Mouse (Mus musculus) heart, embryonic 12.5 days (tissue): ENCODE measurements at regions not wholly inside any gene's neighbourhood (a gene's known extent, or its start where the extent isn't known, plus 50 kb on each side); places are given as distances from the start of the nearest gene placed in this dataset.
"Not testable (repeated sequence)": the region's sequence is repeated elsewhere in the genome, so short reads cannot be mapped to it uniquely, and the experiment has no call there.

Experiments
- ATAC-seq: fragments of 200-750 bp; cut with Nextera tagmentation; 2 replicates; pipeline ENCODE4 v1.8.0; 2017; ENCODE audit warnings: moderate TSS enrichment, moderate library complexity; ENCODE audit not compliant: insufficient number of reproducible peaks, low FRiP score
- H3K27ac ChIP-seq: fragments of 300-500 bp; sonication (generic); 2 replicates; pipeline ENCODE4 v1.5.1; 2016; ENCODE audit warnings: mild to moderate bottlenecking, moderate library complexity; ENCODE audit not compliant: poor library complexity, severe bottlenecking
- H3K27me3 ChIP-seq: fragments of 300-500 bp; sonication (generic); replicated peaks from 2 replicates; pipeline ENCODE4 v1.6.1; 2016; ENCODE audit warnings: mild to moderate bottlenecking, moderate library complexity
- H3K36me3 ChIP-seq: fragments of 300-500 bp; sonication (generic); 2 replicates; pipeline ENCODE4 v1.6.1; 2016; ENCODE audit warnings: mild to moderate bottlenecking, moderate library complexity
- H3K4me1 ChIP-seq: fragments of 300-500 bp; sonication (generic); replicated peaks from 2 replicates; pipeline ENCODE4 v1.6.1; 2016; ENCODE audit warnings: mild to moderate bottlenecking
- H3K4me2 ChIP-seq: fragments of 300-500 bp; sonication (generic); 2 replicates; pipeline ENCODE4 v1.6.1; 2016; ENCODE audit warnings: mild to moderate bottlenecking, moderate library complexity
- H3K4me3 ChIP-seq: fragments of 300-500 bp; sonication (generic); 2 replicates; pipeline ENCODE4 v1.5.1; 2016; ENCODE audit warnings: mild to moderate bottlenecking
- H3K9ac ChIP-seq: fragments of 300-500 bp; sonication (generic); 2 replicates; pipeline ENCODE4 v1.6.1; 2016; ENCODE audit warnings: mild to moderate bottlenecking, moderate library complexity
- H3K9me3 ChIP-seq: fragments of 300-500 bp; sonication (generic); replicated peaks from 2 replicates; pipeline ENCODE4 v1.6.1; 2016; ENCODE audit warnings: mild to moderate bottlenecking, moderate library complexity
- WGBS: fragments of 180-500 bp; shearing (Covaris S2); methylation state at CpG from one replicate; pipeline ENCODE4 v1.1.7; 2016; 5-methylcytosine and 5-hydroxymethylcytosine counted together

DNA sequence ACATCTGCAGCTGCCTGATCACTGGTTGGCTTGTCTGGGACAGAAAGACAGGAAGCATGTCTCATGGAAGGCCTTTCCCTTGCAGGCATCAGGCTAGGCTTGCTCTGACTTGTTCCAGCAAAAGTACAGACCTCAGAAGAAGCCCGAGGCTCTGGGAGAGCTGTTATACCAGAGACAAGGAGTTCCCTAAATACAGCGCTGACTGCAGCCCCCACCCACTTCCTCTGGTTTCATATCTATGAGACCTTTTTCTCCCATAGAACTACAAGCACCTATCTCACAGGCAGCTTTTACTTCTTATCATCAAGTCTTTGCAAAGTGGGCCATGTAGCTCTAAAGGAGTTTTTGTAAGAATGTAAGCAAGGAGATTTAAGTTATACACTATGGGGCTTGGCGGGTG lies 312.2 kb upstream of the Vmn1r3 start:
- H3K27ac ChIP-seq, H3K27me3 ChIP-seq, H3K4me1 ChIP-seq, H3K9ac ChIP-seq, ATAC-seq, H3K9me3 ChIP-seq, H3K4me2 ChIP-seq, H3K36me3 ChIP-seq, H3K4me3 ChIP-seq: not testable (repeated sequence)
- no CpG with 5 or more reads among the region's 3 CpGs for WGBS

DNA sequence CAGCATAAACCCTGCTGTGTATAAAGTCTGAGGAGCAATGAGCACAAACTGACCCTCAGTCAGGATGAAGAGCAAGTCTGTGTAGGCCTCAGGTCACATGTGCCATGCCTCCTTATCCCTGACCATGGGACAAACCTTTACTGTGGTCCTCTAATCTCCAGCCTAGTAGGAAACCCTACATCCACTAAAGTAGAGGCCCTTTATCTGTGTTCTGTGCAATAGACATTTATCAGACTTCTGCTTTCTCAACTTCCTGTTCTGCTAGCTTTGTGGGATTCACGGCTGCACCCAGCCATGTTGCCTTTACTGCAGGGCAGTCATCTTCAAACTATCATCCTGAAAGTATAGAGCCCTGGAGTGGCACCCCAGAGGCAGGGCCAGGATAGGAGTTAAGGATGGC lies 310.8 kb upstream of the Vmn1r3 start:
- not testable (repeated sequence) for H3K9ac ChIP-seq, H3K4me3 ChIP-seq, H3K27ac ChIP-seq, ATAC-seq, H3K9me3 ChIP-seq, H3K27me3 ChIP-seq, H3K4me2 ChIP-seq, H3K36me3 ChIP-seq, H3K4me1 ChIP-seq
- WGBS = 48% methylated on average over 1 of the region's 1 CpGs

DNA sequence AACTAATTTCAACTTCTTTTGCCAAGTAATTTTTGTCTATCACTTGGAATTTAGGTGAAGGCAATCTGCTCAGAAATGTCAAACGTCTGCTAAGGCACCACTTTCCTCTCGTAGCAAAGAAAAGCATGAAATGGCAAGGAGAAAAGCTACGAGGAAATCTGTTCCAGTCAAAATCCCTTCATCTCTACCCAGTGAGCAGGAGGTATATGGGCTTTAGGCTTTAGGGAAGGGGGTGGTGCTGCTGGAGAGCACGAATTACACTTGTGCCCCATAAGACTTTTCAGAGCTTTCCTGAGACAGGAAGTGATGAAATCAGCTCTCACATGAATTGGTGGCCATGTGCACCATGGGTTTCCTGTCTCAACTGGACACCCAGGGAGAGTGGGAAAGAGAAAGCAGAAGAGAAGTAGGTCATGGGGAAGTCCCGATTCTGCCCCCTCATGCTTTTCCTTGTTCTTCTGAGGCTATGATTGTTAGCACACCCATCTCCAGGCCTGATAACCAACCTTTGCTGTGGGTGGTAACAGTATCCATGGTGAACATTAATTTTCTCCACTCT lies 309.0 kb upstream of the Vmn1r3 start:
- not testable (repeated sequence) for H3K36me3 ChIP-seq, H3K4me2 ChIP-seq, H3K27ac ChIP-seq, ATAC-seq, H3K4me3 ChIP-seq, H3K27me3 ChIP-seq, H3K4me1 ChIP-seq, H3K9ac ChIP-seq, H3K9me3 ChIP-seq
- WGBS = no CpG with 5 or more reads among the region's 5 CpGs

DNA sequence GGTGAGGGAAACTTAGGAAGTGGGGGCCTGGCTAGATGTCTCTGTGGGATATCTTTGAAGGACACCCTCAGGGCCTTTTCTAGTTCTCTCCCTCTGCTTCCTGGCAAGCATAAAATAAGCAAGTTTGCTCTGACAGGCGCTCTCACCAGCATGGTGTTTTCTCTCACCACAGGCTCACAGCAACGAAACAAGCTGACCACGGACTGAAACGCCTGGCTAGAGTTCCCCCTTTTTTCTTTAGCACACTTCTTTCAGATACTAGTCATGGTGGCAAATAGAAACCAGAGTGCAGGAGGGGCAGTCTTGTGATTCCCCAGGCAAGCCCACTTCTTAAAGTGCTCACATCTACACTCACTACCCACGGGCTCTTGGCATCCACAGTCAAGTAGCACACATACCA lies 305.7 kb upstream of the Vmn1r3 start:
- peaks cover 13% of the 10 kb centered on the region for H3K9me3 ChIP-seq
- H3K4me3 ChIP-seq, H3K4me1 ChIP-seq, H3K27me3 ChIP-seq, H3K36me3 ChIP-seq, ATAC-seq, H3K9ac ChIP-seq, H3K27ac ChIP-seq, H3K4me2 ChIP-seq: not testable (repeated sequence)
- no CpG with 5 or more reads among the region's 5 CpGs for WGBS

- Histone ChIP-seq H3K9ac (no peak overlapping the region), H3K27me3 (no peaks in the 10 kb centered on the region), H3K27ac (no peak overlapping the region), H3K4me3 (no peak overlapping the region), H3K36me3 (no peaks in the 10 kb centered on the region), H3K4me2 (no peak overlapping the region), H3K9me3 (peaks cover 18% of the 10 kb centered on the region), H3K4me1 (no peaks in the 10 kb centered on the region)
- 79% methylated on average over 2 of the region's 2 CpGs for WGBS
- ATAC-seq = no peak
Measured at GRCm38 (mm10) chr4:3482092-3482491, 296.9 kb upstream of the Vmn1r3 start.

DNA sequence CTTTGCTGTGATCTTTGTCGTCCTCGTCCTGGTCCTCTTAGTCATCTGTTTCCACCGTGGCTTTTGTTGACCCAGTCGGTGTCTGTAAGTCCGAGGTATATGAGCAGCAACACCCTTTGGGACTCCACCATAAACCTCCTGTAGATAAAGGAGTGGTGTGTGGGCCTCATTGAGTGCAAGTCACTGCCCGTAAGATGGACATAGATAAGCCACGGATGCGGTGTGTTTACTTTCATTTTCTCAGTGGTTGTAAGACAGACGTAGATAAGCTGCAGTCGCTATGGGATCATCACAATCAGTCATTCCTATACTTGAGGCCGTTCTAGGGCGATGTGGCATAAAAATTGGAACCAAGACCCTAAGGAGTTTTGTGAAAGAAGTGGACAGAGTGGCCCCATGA lies 271.6 kb upstream of the Vmn1r3 start:
- Histone ChIP-seq H3K27ac (no peak overlapping the region), H3K9ac (no peak overlapping the region), H3K9me3 (peaks cover 34% of the 10 kb centered on the region), H3K27me3 (no peaks in the 10 kb centered on the region), H3K4me1 (no peaks in the 10 kb centered on the region), H3K4me2 (no peak overlapping the region), H3K4me3 (no peak overlapping the region), H3K36me3 (no peaks in the 10 kb centered on the region)
- ATAC-seq = no peak
- WGBS = 85% methylated on average over 12 of the region's 12 CpGs

DNA sequence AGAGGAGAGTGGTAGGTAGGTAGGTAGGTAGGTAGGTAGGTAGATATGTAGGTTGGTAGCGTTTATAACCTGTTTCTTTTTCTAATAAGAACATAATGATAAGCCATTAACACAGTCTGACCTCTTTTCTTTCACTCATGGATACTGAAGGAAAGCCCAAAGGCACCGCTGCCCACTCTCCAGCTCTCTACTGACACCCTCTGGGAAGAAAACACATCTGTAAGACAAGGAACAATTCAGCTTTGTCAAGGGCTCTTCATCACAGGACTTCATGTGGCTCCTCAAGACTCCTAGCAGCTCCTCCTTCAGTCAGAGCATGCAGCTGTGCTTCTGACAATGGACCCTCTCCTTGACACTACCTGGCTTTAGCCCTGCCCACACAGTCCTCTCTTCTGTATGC lies 252.2 kb upstream of the Vmn1r3 start:
- not testable (repeated sequence) for H3K4me1 ChIP-seq, H3K27me3 ChIP-seq, H3K27ac ChIP-seq, H3K9ac ChIP-seq, ATAC-seq, H3K36me3 ChIP-seq, H3K4me3 ChIP-seq, H3K4me2 ChIP-seq
- 62% methylated on average over 2 of the region's 2 CpGs for WGBS
- H3K9me3 ChIP-seq = peaks cover 11% of the 10 kb centered on the region; the same call in 1 of the 2 replicates

GRCm38 (mm10) chr4:3427968-3428367 lies 242.8 kb upstream of the Vmn1r3 start:
- Histone ChIP-seq H3K4me2 (no peak overlapping the region), H3K27ac (no peak overlapping the region), H3K36me3 (no peaks in the 10 kb centered on the region), H3K4me3 (no peak overlapping the region), H3K4me1 (no peaks in the 10 kb centered on the region), H3K9me3 (no peaks in the 10 kb centered on the region), H3K9ac (no peak overlapping the region), H3K27me3 (no peaks in the 10 kb centered on the region)
- ATAC-seq = no peak
- WGBS = 38% methylated on average over 3 of the region's 3 CpGs

GRCm38 (mm10) chr4:3419920-3420499 lies 234.9 kb upstream of the Vmn1r3 start:
- 28% methylated on average over 3 of the region's 3 CpGs for WGBS
- ATAC-seq = no peak

DNA sequence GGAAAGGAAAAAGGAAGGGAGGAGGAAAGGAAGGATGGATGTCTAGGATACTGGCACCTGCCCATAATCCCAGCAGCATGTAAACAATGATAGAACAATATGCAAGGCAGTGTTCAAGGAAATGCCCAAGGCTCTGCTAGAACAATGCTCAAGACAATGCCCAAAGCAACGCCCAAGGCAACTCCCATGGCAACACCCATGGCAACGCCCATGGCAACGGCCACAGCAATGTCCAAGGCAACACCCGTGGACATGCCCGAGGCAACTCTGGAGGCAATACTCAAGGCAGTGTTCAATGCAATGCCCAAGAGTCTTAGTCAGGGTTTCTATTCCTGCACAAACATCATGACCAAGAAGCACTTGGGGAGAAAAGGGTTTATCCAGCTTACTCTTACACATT lies 231.5 kb upstream of the Vmn1r3 start:
- Histone ChIP-seq H3K4me3 (no peak overlapping the region), H3K9me3 (no peaks in the 10 kb centered on the region), H3K27ac (no peak overlapping the region), H3K36me3 (no peaks in the 10 kb centered on the region), H3K27me3 (no peaks in the 10 kb centered on the region), H3K4me1 (peaks cover 8% of the 10 kb centered on the region), H3K4me2 (no peak overlapping the region), H3K9ac (no peak overlapping the region)
- 86% methylated on average over 5 of the region's 5 CpGs for WGBS
- no peak for ATAC-seq

More at GRCm38 (mm10) chr4:3419920-3420499, 234.9 kb upstream of the Vmn1r3 start:
- Histone ChIP-seq H3K4me3 (no peak overlapping the region), H3K9ac (no peak overlapping the region), H3K4me1 (no peaks in the 10 kb centered on the region), H3K4me2 (no peak overlapping the region), H3K9me3 (no peaks in the 10 kb centered on the region), H3K27ac (no peak overlapping the region), H3K27me3 (no peaks in the 10 kb centered on the region), H3K36me3 (no peaks in the 10 kb centered on the region)

DNA sequence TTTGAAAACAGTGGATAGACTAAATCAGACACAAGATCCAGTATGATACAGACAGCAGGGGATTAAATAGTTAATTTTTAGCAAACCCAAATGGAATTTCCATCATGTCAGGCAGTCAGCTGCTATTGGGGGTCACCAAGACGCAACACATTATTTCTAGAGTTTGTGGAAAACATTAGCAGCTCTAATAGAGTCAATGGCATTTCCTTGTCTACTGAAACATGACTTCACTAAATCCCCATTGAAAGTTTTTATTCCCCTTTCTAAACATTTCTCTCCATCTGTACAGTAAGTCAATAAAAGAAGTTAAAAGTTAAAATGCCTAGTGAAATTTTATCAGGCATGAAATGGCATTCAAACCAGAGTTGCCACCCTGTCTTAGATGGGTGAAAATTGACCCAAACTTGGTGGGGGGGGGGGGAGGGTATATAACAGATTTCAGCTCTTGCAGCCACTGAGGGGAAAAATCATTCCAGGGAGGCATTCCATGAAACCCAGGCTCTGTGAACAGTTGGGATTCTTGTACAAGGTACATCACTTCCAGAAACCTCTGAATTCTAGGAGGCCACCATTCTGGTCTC lies 229.4 kb upstream of the Vmn1r3 start:
- 31% methylated on average over 1 of the region's 1 CpGs for WGBS
- not testable (repeated sequence) for H3K9ac ChIP-seq, H3K27ac ChIP-seq, H3K27me3 ChIP-seq, ATAC-seq, H3K4me3 ChIP-seq, H3K4me1 ChIP-seq, H3K9me3 ChIP-seq, H3K4me2 ChIP-seq, H3K36me3 ChIP-seq
